Mouse (Mus musculus) midbrain, embryonic 16.5 days (tissue): Measurements from ENCODE around the gene Fam184a. TPM values are rescaled to one million over a fixed set of nuclear protein-coding genes. Genes with fewer than 3 reads are reported as not detected.

Experiments
- ATAC-seq: fragments of 200-750 bp; cut with Nextera tagmentation; 2 replicates; pipeline ENCODE4 v1.8.0; 2017; ENCODE audit warnings: moderate TSS enrichment
- H3K27ac ChIP-seq: fragments of 300-500 bp; sonication (generic); 2 replicates; pipeline ENCODE4 v1.5.1; 2014; ENCODE audit warnings: mild to moderate bottlenecking, low read length, mixed read lengths
- H3K27me3 ChIP-seq: fragments of 300-500 bp; sonication (generic); 2 replicates; pipeline ENCODE4 v1.6.1; 2014; ENCODE audit warnings: low read depth, low read length, mixed read lengths; ENCODE audit not compliant: control insufficient read depth, insufficient read depth
- H3K36me3 ChIP-seq: fragments of 300-500 bp; sonication (generic); 2 replicates; pipeline ENCODE4 v1.6.1; 2014; ENCODE audit warnings: mild to moderate bottlenecking, low read length, moderate library complexity, mixed read lengths; ENCODE audit not compliant: control insufficient read depth, insufficient read depth
- H3K4me1 ChIP-seq: fragments of 300-500 bp; sonication (generic); 2 replicates; pipeline ENCODE4 v1.6.1; 2014; ENCODE audit warnings: mild to moderate bottlenecking, low read length, mixed read lengths; ENCODE audit not compliant: control insufficient read depth, insufficient read depth
- H3K4me2 ChIP-seq: fragments of 300-500 bp; sonication (generic); 2 replicates; pipeline ENCODE4 v1.6.1; 2014; ENCODE audit warnings: mild to moderate bottlenecking, low read length, mixed read lengths
- H3K4me3 ChIP-seq: fragments of 300-500 bp; sonication (generic); 2 replicates; pipeline ENCODE4 v1.5.1; 2014; ENCODE audit warnings: low read depth, mild to moderate bottlenecking, low read length, moderate library complexity, mixed read lengths
- H3K9ac ChIP-seq: fragments of 300-500 bp; sonication (generic); 2 replicates; pipeline ENCODE4 v1.6.1; 2014; ENCODE audit warnings: low read depth, low read length, mixed read lengths
- H3K9me3 ChIP-seq: fragments of 300-500 bp; sonication (generic); replicated peaks from 2 replicates; pipeline ENCODE4 v1.6.1; 2014; ENCODE audit warnings: mild to moderate bottlenecking, low read length, mixed read lengths; ENCODE audit not compliant: control insufficient read depth, poor library complexity, severe bottlenecking
- WGBS: fragments of 180-500 bp; shearing (Covaris S2); extraction: QIAGEN DNeasy Blood & Tissue Kit; methylation state at CpG from one replicate; pipeline ENCODE4 v1.1.7; 2014; 5-methylcytosine and 5-hydroxymethylcytosine counted together
- polyA plus RNA-seq: library from polyadenylated mRNA; unstranded; fragments of >200 nt; fragmentation: Nextera tagmentation; extraction: Ambion mirVana; gene quantifications from 2 replicates; pipeline ENCODE4 v1.2.1, GENCODE M21; 2015

The Fam184a gene
- polyA plus RNA-seq, 1 experiment from 2014 or later = 15.3 TPM

DNA sequence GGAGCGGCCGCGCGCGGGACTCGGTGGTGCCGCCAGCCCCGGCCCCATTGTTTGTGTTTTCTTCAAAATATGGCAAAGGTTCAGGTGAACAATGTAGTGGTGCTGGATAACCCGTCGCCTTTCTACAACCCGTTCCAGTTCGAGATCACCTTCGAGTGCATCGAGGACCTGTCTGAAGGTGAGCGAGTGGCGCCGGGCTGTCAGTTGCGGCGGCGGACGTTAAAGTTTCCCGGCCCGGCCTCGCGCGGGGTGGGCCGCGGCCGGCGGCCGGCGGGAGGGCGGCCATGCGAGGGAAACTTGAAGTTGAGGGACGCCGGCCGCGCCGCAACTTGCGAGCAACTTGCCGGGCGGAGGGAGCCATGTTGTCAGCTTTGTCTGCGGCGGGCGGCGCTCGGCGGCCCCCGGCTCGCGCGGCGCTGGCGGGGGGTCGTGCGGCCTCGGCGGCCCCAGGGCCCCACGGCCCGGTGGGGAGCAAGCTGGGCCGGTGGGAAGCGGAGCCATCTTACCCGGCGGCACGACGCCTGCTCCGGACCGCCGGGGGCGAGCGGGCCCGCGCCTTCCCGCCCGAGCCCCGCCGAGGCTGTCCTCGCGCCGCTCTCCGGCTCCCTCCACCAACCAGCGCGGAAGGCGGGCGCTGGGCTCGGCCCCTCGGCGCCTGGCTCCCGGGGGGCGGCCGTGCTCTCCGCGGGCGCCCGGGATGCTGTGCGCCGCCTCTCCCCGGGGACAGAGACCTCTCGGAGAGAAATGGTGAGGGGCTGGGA is 153.6 kb downstream of the Fam184a start:
- peaks cover 32% of the 10 kb centered on the region for H3K4me1 ChIP-seq
- peak; percentile 11 for ATAC-seq
- no peaks in the 10 kb centered on the region for H3K36me3 ChIP-seq
- peak overlapping the region; percentile 97 for H3K4me3 ChIP-seq
- no peaks in the 10 kb centered on the region for H3K9me3 ChIP-seq
- H3K9ac ChIP-seq = peak overlapping the region; percentile 86
- H3K27me3 ChIP-seq = no peaks in the 10 kb centered on the region
- WGBS = under 1% methylated on average over 55 of the region's 99 CpGs
- H3K27ac ChIP-seq = peak overlapping the region; percentile 99
- peak overlapping the region; percentile 78 for H3K4me2 ChIP-seq

DNA sequence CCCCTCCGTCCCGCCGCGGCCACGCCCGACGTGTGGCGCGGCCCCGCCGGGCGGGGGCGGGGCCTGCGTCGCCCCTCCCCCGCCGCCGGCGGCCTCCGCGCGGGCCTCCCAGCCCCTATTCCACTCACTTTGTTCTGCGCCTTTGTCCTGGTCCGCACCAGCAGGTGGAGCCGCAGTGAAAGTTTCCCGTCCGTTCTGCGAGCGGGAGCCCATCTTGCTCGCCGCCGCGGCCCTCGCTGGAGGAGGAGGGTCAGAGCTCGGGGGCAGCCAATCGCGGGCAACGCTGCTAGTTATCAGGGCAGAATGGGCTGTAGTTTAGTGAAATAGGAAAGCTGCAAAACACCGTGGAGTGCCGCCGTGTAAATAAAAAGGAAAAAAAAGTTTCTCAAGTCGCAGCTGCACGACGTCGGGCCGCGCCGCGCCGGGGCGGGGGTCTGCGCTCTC is 154.2 kb downstream of the Fam184a start, which contains the start of gene Asf1a:
Gene Asf1a (plus strand): TSS at position 81 of the 444 bp plus-strand sequence.
- peak within 1 kb of the TSS; percentile 86 for H3K9ac ChIP-seq
- H3K4me3 ChIP-seq = peak within 1 kb of the TSS; percentile 97
- H3K36me3 ChIP-seq = no peaks in the 10 kb centered on the region
- no peaks in the 10 kb centered on the region for H3K9me3 ChIP-seq
- ATAC-seq = peak; percentile 99
- no peaks in the 10 kb centered on the region for H3K27me3 ChIP-seq
- WGBS = under 1% methylated on average over 49 of the region's 52 CpGs
- peak within 1 kb of the TSS; percentile 78 for H3K4me2 ChIP-seq
- peak within 1 kb of the TSS; percentile 99 for H3K27ac ChIP-seq
- H3K4me1 ChIP-seq = peaks cover 32% of the 10 kb centered on the region

DNA sequence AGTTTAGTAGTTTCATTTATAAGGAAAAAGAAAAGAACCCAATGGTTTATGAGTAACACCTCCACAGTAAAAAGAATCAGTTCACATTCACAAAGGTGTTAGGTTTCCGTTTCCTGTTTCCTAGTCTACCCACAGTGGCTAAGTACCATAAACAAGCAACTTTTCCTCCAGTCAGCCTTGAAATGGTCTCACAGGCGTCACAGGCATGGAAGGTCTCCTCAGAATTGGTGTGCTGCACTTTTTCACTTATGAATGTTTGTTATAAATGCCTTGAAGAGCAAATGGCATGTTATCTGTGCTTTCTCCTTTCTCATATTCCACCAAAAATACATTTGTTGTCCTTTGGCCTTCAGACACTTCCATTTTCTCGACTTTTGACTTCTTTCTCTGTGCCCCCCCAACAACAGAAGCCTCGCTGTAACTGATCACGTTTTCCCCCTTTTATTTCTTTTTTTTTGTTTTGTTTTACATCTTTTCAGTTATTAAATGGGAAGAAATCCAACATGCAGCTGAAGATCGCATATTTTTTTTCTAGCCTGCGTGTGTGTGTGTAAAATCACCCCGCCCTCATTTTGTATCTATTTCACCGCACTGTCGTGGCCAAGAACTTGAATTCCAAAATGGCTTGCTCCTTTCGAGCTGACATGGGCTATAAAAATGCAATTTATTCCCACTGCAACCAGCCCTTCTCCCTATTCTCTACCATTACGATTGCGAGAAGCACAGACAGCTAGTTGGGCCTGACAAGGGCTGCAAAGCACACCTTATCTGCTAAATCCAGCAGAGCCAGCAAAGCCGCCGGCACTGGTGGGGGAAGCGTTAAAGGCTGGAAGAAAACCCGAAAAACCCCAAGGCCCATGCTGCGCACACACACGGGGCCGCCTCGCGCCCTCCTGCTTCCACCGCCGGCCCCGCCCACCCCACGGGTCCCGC is 154.9 kb downstream of the Fam184a start:
- peak overlapping the region; percentile 97 for H3K4me3 ChIP-seq
- ATAC-seq = peak; percentile 94
- no peaks in the 10 kb centered on the region for H3K27me3 ChIP-seq
- 9% methylated on average over 20 of the region's 27 CpGs for WGBS
- H3K27ac ChIP-seq = peak overlapping the region; percentile 99
- no peaks in the 10 kb centered on the region for H3K9me3 ChIP-seq
- no peaks in the 10 kb centered on the region for H3K36me3 ChIP-seq
- H3K4me1 ChIP-seq = peaks cover 30% of the 10 kb centered on the region
- H3K4me2 ChIP-seq = peak overlapping the region; percentile 69
- peak overlapping the region; percentile 82 for H3K9ac ChIP-seq

DNA sequence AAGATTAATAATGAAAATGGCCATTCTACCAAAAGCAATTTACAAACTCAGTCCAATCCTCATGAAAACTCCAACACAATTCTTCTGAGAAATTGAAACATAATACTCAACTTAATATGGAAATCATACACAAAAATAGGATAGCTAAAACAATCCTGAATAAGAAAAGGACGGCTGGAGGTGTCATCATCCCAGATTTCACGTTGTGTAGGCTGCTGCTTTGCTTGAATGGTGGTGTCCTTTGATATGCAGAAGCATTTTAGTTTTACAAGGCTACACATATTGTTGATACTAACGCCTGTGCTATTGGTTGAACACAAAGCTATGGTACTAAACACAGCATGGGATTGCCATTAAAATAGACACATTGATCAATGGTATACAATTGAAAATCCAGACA is 165.1 kb downstream of the Fam184a start:
- no peaks in the 10 kb centered on the region for H3K36me3 ChIP-seq
- no peaks in the 10 kb centered on the region for H3K9me3 ChIP-seq
- no peak overlapping the region for H3K9ac ChIP-seq
- H3K27ac ChIP-seq = no peak overlapping the region
- ATAC-seq = no peak
- no peak overlapping the region for H3K4me3 ChIP-seq
- WGBS = 58% methylated on average over 3 of the region's 3 CpGs
- H3K4me1 ChIP-seq = peaks cover 4% of the 10 kb centered on the region; the same call in 1 of the 2 replicates
- H3K4me2 ChIP-seq = no peak overlapping the region
- H3K27me3 ChIP-seq = no peaks in the 10 kb centered on the region

Other genes starting within 250 kb of the Fam184a start
- 51.2 and 59.4 TPM in 2 replicates for gene Asf1a, start 154.4 kb downstream of the Fam184a start, polyA plus RNA-seq
- 5.4 and 5.6 TPM in 2 replicates for gene Mcm9, start 120.7 kb downstream of the Fam184a start, polyA plus RNA-seq